Mouse (Mus musculus) inflammation-experienced regulatory T-cells, adult 16 weeks (primary cell): ENCODE measurements around the gene 6430531B16Rik. TPM values are rescaled to one million over a fixed set of nuclear protein-coding genes. Genes with fewer than 3 reads are reported as not detected.

ENCODE experiments used
- polyA plus RNA-seq: library from polyadenylated mRNA; unstranded; fragments of 100-300 nt; shearing (Covaris generic); gene quantifications from one replicate; pipeline ENCODE4 v1.2.1, GENCODE M21; 2017

6430531B16Rik gene
- 0.40 TPM for polyA plus RNA-seq

DNA sequence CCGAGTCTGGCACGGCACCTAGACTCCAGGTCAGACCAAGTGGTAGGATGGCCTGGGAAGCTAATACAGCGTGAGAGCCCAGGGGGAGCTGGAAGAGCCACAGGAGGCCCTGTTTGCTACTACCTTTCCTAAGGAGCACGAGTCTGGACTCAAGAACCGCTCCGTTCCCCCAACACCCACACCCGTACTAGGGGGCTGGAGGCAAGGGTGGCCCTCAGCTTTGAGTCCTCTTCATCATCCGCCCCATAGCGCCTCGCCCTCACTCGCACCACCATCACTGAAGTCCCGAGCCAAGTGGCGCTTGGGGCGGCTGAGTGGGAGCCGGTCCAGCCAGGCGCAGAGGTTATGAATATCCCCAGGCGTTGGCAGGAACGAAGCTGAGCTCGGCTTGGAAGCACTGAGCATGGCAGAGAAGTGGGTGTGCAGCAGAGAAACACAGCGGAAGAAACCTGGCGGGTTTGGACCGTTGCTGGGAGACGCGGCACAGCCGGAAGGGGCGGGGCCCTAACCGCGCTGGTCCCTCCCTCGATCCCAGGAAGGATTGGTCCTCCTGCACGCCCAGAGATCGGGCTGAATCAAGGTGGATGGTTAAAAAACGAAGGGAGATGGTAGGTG is at the start of gene 6430531B16Rik:
Gene 6430531B16Rik, minus strand, starts transcription at position 478 of the 615 bp plus-strand sequence.

GRCm38 (mm10) chr7:139992406-139992805 is 13.9 kb upstream of the 6430531B16Rik start, which contains the start of gene Adam8:
Gene Adam8 (minus strand): TSS chr7:139992562.

GRCm38 (mm10) chr7:139943674-139944281 is 34.8 kb downstream of the 6430531B16Rik start, which contains the start of gene Utf1:
Gene Utf1 (plus strand): TSS chr7:139943789.

Other genes with a start within 250 kb of the 6430531B16Rik start
- gene Adgra1, start 144.6 kb downstream of the 6430531B16Rik start, polyA plus RNA-seq, result not detected
- 0.72 TPM for gene Kndc1, start 84.1 kb downstream of the 6430531B16Rik start, polyA plus RNA-seq
- gene Utf1, start 35.0 kb downstream of the 6430531B16Rik start, polyA plus RNA-seq, result 7.0 TPM
- 21.5 TPM for gene Adam8, start 13.8 kb upstream of the 6430531B16Rik start, polyA plus RNA-seq
- 58.5 TPM for gene Zfp511, start 57.6 kb upstream of the 6430531B16Rik start, polyA plus RNA-seq
- gene Tubgcp2, start 57.9 kb upstream of the 6430531B16Rik start, polyA plus RNA-seq, result 46.5 TPM
- gene Msx3, start 70.3 kb upstream of the 6430531B16Rik start, polyA plus RNA-seq, result not detected
- gene Caly, start 103.8 kb upstream of the 6430531B16Rik start, polyA plus RNA-seq, result not detected
- not detected for gene Prap1, start 114.6 kb upstream of the 6430531B16Rik start, polyA plus RNA-seq
- 13.4 TPM for gene Fuom, start 123.7 kb upstream of the 6430531B16Rik start, polyA plus RNA-seq
- 3.0 TPM for gene Paox, start 137.0 kb upstream of the 6430531B16Rik start, polyA plus RNA-seq
- gene Echs1, start 137.7 kb upstream of the 6430531B16Rik start, polyA plus RNA-seq, result 64.7 TPM
- 33.7 TPM for gene Mtg1, start 158.8 kb upstream of the 6430531B16Rik start, polyA plus RNA-seq
- not detected for gene Sprn, start 176.1 kb upstream of the 6430531B16Rik start, polyA plus RNA-seq
- not detected for gene Olfr522, start 186.0 kb upstream of the 6430531B16Rik start, polyA plus RNA-seq
- gene Olfr523, start 194.5 kb upstream of the 6430531B16Rik start, polyA plus RNA-seq, result not detected
- not detected for gene Olfr524, start 227.2 kb upstream of the 6430531B16Rik start, polyA plus RNA-seq
- gene Cd163l1, start 239.5 kb upstream of the 6430531B16Rik start, polyA plus RNA-seq, result 0.12 TPM